Mouse (Mus musculus) thymus, postnatal 4 days (tissue): ENCODE data around the gene Lypd6b.

Experiments used
- DNase-seq: peaks from one replicate; pipeline ENCODE4 v3.0.0; 2021

Gene Lypd6b

GRCm38 (mm10) chr2:49825588-49825987, 38.1 kb downstream of the Lypd6b start:
- no peak for DNase-seq

GRCm38 (mm10) chr2:49827756-49828155, 40.3 kb downstream of the Lypd6b start:
- no peak for DNase-seq

GRCm38 (mm10) chr2:49830369-49830768, 42.9 kb downstream of the Lypd6b start:
- no peak for DNase-seq

GRCm38 (mm10) chr2:49832277-49832803, 44.9 kb downstream of the Lypd6b start:
- DNase-seq: no peak

GRCm38 (mm10) chr2:49837454-49838059, 50.1 kb downstream of the Lypd6b start:
- peak; percentile 39 for DNase-seq

GRCm38 (mm10) chr2:49838611-49839010, 51.1 kb downstream of the Lypd6b start:
- DNase-seq: no peak

GRCm38 (mm10) chr2:49840573-49840972, 53.1 kb downstream of the Lypd6b start:
- no peak for DNase-seq

- no peak for DNase-seq
These were observed 53.6 kb downstream of the Lypd6b start for GRCm38 (mm10) chr2:49841089-49841488.

GRCm38 (mm10) chr2:49845104-49845503, 57.6 kb downstream of the Lypd6b start:
- DNase-seq: peak; percentile 19

- DNase-seq: no peak
These were observed 58.6 kb downstream of the Lypd6b start for GRCm38 (mm10) chr2:49846097-49846496.

- no peak for DNase-seq
These were observed 59.4 kb downstream of the Lypd6b start for GRCm38 (mm10) chr2:49846880-49847279.

GRCm38 (mm10) chr2:49847831-49848230, 60.3 kb downstream of the Lypd6b start:
- DNase-seq: peak; percentile 34

GRCm38 (mm10) chr2:49849771-49850170, 62.3 kb downstream of the Lypd6b start:
- no peak for DNase-seq

- no peak for DNase-seq
These were observed 64.5 kb downstream of the Lypd6b start for GRCm38 (mm10) chr2:49851977-49852376.

GRCm38 (mm10) chr2:49856161-49856564, 68.7 kb downstream of the Lypd6b start:
- DNase-seq: no peak

GRCm38 (mm10) chr2:49856584-49856983, 69.1 kb downstream of the Lypd6b start:
- DNase-seq: no peak

GRCm38 (mm10) chr2:49860219-49860962, 72.9 kb downstream of the Lypd6b start:
- DNase-seq: no peak

GRCm38 (mm10) chr2:49860969-49861592, 73.6 kb downstream of the Lypd6b start:
- DNase-seq: no peak

- DNase-seq: no peak
These were observed 74.2 kb downstream of the Lypd6b start for GRCm38 (mm10) chr2:49861658-49862057.

GRCm38 (mm10) chr2:49868116-49868858, 80.8 kb downstream of the Lypd6b start:
- DNase-seq: no peak

- DNase-seq: no peak
These were observed 81.6 kb downstream of the Lypd6b start for GRCm38 (mm10) chr2:49869044-49869443.

- no peak for DNase-seq
These were observed 82.5 kb downstream of the Lypd6b start for GRCm38 (mm10) chr2:49869782-49870514.
